Mouse (Mus musculus) CD8-positive naive resting alpha-beta T cell, adult 2 months (primary cell): ENCODE data around the gene Slc16a12.

ENCODE experiments used
- DNase-seq, 2 experiments: peaks; one replicate each; pipeline ENCODE4 v3.0.0; 2022; ENCODE audit warnings: low read depth in 2 of 2, low spot score in 2 of 2

The Slc16a12 gene

DNA sequence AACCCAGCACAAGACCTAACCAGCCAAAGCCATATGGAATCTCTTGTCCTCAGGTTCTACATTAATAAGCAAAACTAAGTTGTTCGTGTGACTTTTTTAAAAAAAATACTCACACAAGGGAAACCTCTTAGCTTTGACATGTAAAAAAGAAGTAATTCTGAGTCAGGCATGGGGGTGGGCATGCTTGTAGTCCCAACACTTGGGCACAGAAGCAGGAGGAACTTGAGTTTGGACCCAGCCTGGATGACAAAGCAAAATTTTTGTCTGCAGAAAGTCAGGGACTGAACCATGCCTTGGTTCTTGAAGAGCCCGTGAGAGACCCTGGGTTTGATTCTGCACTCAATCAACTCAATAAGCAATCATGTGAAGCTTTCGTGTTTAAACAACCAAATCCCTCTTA is 17.6 kb downstream of the Slc16a12 start:
- no peak for DNase-seq

DNA sequence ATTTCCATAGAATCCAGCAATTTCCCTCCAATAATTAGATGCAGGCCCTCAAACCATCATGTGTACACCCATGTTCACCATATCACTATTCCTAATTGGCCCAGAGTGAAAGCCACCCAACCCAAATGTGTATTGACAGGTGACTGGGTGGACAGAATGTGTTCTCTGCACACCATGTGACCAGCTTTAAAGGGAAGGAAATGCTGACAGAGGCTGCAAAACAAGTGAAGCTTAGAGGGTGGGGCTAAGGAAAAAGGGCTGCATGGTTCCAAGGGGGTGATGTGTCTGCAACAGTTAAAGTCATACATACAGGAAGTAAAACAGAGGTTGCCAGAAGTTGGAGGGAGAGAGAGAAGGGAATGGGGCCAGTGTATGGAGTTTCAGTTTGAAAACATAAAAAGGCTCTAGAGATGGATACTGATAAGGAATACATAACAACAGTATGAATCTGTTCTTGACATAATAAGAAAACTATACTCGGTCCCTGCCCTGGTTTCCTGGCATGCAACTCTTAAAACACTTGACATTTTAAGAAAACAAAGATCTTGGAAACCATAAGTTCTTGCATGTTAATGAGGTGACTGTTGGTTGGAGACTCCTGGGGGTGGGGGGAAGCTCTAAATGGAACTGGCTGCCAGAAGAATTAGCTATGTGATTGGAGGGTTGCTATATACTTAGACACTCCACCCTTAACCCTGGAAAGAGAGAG is 20.7 kb downstream of the Slc16a12 start:
- no peak for DNase-seq

DNA sequence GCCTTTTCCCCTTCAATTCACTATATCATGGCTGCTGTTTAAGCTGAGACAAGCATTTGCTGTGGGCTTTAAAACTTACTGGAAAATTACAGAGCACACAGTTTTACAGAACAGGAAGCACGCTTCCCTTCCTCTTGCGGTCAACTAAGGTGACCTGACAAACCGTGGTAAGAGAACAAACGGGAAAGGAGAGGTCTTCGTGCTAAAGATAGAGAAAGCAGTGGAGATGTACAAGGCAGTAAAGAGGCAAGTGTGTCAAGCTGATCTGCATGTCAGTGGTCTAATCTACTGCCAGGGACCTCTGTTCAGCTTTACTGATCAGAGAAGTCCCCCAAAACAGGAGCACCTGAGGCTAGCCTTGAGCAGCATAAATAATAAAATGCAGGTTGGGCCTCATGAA is 21.7 kb downstream of the Slc16a12 start:
- DNase-seq: no peak

DNA sequence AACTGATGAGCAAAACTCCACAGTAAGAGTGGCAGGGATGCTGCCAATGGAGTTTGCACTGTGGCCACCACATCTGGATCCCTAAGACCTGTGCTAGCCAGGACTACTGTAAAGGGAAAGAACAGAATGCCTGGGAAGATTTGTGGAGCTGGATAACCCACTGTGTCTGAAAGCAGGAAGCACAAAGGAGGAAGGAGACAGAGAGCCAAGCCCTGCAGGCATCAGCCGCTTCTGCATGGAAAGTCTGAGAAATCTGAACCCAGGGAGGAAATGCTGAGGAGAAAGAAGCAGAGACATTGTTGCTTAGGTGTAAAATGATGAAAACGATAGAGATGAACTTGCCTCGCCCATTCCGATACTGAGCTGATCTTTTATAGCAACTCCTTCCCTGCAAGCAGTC is 22.5 kb downstream of the Slc16a12 start:
- no peak for DNase-seq

DNA sequence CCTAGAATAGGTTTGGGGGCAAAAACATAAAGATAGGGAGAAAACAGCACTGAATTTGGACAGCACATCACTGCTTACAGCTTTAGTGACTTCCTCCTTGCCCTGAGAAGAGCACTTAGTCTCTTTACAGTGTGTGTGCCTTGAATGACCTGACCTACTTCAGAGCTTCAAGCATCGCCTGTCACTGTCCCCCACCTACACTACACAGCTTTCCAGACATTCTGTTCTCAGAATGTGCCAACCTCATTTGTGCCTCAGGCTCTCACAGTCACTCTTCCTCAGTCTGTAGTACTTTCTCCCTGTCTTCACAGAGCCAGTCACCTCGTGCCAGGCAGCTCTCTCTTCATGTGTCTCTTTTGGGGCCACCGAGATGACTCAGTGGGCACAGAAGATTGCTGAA is 24.5 kb downstream of the Slc16a12 start:
- no peak for DNase-seq

DNA sequence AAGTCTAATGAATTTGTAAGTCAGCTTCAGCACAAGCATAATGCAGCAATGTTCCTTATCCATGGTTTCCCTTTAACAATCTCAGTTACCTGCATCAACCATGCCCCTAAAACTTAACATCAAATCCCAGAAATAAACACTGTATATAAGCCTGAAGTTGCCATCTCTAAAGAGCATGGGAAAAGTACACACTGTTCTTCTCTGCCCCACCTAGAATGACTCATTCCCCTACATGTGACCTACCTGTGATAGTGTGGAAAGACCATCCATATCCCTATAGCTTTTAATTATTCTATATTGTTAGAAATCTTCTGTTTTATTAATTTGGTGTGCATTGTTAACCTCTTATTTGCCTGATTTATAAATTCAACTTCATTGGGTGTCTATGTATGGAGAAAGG is 27.0 kb downstream of the Slc16a12 start:
- DNase-seq: no peak

DNA sequence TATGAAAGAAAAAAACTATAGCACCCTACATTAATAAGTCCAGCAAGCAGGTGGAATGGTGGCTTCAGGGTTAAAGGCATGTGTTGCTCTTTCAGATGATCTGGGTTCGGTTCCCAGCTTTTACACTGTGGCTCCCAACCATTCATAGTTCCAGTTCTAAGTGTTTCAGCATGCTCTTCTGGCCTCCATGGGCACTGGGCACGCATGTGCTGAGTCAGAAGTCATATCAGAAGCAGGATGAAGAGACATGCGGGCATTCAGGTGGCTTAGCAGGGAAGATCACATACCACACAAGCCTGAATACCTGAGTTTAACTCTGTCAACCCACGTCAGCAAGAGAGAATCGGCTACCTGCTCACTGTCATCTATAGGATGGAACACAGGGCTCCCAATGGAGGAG is 28.1 kb downstream of the Slc16a12 start:
- DNase-seq: no peak

DNA sequence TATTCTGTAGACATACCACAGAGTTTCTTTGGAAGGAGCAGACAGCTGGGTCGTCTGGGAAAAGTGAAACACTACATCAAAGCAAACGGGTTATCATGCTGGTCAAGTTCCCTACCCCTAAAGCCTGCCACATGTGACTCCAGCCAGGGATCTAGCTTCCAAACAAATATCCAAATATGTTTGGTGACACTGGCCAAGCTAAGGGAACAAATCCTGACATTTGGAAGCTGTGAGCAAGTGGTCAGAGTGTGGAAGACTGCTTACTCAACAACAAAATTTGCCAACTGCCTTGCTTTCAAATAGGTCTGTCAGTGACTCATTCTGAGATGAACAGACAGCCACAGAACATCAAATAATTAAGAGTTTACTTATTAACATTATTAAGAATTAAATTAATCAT is 28.6 kb downstream of the Slc16a12 start:
- no peak for DNase-seq

DNA sequence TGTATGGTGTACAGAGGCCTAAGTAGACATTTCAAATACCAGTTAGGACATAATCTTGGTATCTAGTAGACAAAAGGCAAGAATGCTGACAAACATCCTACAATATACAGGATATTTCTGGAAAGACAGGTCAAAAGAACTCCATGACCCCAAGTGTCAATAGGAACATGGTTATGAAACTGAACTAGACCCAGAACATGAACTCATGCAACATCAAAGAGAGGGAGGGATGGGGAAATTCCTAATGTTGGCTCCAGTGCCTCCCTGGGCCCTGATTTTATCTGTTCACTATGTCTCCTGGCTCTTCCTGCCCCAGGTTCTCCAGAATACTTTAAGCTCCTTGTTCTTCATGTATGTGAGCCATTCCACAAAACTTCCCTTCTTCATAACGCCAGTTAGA is 31.2 kb downstream of the Slc16a12 start:
- DNase-seq: no peak

DNA sequence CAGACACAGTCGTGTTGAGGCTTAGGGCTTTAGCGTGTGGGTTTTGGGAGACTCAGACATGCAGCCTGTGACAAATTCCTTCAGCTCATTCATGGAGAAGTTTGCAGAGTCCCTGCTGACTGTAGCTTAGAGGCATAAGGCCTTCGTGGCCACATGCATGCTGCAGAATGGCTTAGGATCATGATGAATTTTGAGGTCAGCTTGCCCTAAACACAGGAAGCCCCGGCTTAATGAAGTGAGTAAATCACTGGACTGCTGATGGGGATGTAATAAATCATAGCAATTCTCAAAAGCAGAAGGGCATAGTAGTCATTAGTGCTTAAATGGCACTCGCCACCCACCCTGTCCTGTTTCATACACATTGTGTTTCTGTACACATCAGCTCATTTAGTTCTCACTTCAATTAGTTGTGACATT is 32.8 kb downstream of the Slc16a12 start:
- no peak for DNase-seq

DNA sequence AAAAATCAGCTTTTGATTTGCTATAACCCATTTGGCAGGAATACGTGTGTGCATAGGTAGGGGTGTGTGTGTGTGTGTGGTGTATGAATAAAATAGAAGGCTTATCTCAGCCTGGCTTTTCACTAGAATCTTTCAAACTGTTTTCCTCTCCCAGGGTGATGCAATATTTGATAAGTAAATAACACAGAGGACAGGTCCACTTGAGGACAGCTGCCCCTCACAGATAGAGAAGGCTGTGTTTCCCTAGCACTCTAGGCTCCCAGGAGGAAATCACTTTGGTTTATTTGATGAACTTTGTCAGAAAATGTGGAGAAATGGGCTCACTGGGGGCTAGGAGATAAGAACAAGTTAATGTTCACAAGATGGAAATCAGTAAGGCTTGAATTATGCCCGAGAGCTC is 35.0 kb downstream of the Slc16a12 start:
- DNase-seq: no peak

DNA sequence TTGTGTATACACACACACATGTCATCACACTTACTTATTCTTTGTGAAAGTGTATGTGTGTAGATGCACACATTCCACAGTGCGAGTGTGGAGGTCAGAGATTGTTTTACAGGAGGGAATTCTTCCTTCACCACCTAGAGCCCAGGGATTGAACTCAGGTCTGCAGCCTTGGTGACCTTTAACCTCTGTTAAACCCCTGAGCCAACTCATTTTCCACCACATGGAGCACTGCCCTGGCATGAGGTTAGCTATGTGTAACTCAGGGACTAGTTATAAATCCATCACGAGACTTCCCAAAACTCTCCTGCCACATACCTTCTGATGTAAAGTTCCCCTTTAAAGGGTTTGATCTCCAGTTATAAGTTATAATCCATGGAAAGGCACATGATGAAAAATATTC is 38.9 kb downstream of the Slc16a12 start:
- DNase-seq: no peak

DNA sequence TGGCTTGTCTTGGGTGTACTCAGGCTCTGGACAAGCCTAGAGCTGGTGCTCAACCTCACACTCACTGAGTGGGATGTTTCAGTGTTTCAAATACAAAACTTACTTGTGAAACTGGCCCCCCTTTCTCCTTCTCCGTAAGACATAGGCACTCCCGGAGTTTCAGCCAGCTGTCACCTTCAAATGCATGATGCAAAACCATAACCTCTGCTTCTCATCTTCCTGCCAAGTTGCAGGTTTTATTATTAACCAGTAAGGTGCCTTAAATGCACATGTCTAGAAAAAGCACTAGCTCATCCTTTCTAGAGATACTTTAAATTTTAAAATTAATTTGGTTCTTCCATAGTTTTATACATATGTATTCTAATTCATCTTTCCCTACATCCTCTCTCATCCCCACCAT is 39.5 kb downstream of the Slc16a12 start:
- DNase-seq: no peak

DNA sequence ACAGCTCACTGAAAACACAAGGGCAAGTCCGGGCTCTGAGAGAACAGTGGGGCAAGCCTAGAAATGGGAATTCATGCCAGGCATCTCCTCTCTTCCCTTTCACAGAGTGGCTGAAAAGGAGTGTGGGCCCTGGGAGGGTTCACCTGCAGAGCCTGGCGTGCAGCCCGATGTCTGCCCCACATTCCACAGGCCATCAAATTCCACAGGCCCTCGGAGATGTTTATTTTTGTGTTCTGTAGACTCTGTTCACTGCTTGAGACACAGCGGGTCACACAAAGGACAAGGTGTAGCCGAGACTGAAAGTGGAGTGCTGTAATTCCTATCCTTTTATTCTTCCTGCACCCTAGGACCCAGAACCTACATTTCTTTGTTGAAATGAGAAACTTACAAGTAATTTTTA is 40.8 kb downstream of the Slc16a12 start:
- DNase-seq: no peak

DNA sequence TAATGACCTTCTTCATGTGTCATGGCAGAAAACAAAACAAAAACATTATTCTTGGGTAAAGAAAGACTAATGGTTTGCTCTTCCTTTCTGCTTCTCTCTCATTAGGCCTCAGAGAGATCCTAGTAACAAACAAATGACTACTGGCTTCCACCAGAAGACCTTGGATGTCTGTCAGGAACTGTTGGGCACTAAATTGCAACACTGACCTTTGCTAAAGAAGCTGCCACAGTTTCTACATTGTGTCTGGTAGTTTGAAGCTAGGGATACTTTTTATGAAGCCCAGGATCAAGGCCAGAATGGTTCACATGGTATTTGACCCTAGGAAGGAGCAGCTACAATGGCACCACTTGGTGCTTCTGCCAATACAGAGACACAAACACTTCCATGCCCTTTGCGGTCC is 41.9 kb downstream of the Slc16a12 start:
- DNase-seq: no peak

DNA sequence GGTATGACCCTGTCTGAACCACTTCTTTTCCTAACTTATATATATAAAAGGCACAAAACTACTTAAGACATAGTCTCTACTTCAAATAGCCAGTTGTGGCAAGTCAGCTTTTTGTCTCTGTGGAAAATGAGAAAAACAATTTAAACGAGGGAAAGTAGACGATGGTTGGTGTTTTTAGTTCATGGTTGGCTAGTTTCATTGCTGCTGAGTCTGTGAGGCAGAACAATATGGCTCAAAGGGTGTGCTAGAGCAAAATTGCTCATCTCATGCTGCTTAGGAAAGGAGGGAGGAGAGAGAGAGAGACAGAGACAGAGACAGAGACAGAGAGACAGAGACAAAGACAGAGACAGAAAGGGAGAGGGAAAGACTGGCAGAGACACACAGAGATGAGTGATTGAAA is 47.8 kb downstream of the Slc16a12 start:
- DNase-seq: no peak

DNA sequence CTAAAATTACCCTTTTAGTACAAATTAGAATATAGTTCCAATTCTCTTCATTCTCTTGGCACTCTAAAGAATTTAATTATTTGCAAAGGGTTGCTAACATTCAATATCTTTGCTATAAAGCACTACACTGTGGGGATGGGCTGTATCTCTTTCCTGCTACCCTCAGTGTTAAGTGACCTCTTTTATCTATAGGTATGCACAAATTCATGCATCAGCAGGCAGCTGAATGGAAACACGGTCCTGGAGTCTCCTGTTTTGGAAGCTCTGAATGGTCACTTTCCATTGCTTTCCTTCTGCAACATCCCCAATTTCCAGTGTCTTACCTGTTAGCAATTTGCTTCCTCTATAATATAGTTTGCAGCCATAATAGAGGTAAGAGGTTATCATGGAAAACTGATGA is 48.2 kb downstream of the Slc16a12 start:
- DNase-seq: no peak

DNA sequence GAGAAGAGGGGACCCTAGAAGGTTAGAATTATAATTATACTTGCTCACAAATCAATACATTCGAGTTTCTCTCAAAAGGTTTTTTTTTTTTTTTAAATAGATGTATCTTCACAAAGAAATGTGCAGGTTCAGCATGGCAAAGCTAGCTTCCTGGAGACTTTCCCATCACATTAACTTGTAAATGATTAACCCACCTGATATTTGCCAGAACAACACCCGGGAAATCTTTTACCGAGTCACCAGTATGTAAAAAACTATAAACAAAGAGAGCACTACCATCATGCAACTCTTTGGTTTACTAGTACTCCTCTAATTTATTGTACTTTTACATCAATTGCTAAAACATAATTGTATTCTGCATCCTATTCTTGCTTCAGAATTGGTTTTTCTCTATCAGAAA is 48.7 kb downstream of the Slc16a12 start:
- no peak for DNase-seq

DNA sequence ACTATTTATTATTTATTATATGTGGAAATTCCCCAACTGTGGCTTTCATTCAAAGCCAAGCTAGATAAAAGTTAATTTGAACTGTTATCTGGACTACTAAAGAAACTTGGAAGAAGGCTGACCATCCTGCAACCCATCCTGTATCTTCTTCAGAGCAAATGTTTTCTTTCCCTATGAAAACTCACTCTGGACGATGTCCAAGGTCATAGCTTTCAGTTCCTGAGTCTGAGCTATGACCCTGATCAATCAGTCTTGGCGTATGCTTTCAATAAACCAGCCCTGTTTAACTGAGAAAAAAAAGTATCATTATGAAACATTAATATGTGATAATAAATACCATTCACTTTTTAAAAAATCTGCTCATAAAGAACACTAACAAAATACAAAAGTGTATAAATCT is 49.6 kb downstream of the Slc16a12 start:
- no peak for DNase-seq

DNA sequence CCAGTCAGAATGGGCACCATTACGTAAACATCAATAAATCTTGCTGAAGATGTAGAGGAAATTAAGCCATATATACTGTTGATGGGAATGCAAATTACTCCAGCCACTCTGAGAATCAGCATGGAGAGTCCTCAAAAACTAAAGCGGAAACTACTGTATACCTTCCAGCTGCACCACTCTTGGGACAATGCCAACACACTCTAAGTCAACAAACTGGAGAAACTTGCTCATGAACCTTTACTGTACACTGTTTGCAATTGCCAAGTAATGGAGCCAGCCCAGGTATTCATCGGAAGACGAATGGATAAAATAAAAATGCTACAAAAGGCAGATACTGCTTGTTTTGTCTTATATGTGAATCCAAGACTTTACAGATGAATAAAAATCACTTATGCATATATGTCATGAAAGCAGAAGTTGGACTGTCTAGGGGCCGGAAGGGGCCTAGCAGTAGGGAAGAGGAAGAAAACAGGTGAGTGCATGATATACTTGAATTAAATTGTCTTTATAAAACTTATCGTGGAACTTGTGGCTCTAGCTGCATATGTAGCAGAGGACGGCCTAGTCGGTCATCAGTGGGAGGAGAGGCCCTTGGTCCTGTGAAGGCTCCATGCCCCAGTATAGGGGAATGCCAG is 50.6 kb downstream of the Slc16a12 start:
- no peak for DNase-seq

DNA sequence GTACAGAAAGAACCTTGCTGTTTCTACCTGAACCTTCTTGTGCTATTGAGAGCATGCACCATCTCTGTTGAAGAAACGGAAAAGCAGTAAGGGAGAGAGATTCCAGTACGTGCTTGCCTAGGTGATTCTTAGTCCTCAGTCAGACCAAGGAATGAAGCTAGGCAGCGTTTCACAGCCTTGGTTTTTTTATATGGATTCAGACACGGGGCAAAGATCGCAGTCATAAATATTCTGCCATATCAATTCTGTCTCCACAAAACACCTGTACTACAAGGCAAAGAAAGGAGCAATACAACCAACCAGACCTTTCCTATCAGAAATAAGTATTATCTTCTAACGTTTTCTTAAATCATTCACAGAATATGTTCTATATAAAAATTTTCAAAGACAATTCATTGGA is 55.7 kb downstream of the Slc16a12 start:
- DNase-seq: no peak

DNA sequence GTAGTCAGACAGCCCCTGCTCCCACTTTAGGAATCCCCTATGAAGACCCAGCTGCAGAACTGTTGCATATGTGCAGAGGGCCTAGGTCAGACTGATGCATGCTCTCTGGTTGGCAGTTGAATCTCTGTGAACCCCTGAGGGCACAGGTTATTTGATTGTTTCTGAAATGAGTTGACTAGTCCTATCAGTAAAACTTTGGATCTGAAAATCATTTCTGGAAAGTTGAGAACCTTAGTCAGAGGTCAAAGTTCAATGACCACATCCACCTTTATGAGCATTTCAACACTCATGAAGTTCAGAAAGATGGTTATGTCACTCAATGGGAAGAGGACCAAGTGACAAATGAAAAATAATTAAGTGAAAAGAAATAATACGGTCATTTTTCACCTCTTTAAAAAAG is 61.6 kb downstream of the Slc16a12 start:
- no peak for DNase-seq

DNA sequence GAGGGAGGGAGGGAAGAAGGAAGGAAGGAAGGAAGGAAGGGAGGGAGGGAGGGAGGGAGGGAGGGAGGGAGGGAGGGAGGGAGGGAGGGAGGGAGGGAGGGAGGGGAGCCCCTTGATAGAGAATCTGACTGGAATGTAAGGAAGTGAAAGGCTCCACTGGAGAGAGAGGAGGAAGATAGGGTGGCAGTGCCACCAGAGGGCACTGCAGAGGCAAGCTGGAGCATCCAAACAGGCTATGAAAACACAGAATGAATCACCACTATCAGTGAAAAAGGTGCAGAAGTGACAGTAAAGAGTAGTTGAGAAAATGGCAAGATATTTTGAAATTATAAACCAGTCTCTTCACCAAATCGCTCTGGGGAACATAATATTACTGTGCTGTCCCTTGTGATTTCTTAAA is 62.2 kb downstream of the Slc16a12 start:
- DNase-seq: no peak
